Mouse (Mus musculus) heart, adult 18-20 months (tissue): ENCODE results near the gene Hist1h2bh. TPM values are rescaled to one million over a fixed set of nuclear protein-coding genes. Genes with fewer than 3 reads are reported as not detected.
"Not testable (repeated sequence)": the region's sequence is repeated elsewhere in the genome, so short reads cannot be mapped to it uniquely, and the experiment has no call there.

Experiments used
- DNase-seq, 2 experiments: peaks; one replicate each; pipeline ENCODE4 v3.0.0; 2021 to 2022; ENCODE audit warnings: mixed read lengths in 1 of 2
- long read RNA-seq, 2 experiments: library from polyadenylated mRNA; stranded (forward); transcript quantifications; one replicate each; pipeline ENCODE4 v2.0.0; 2021
- total RNA-seq, 2 experiments: library from RNA; stranded (reverse); gene quantifications; 2 replicates each; pipeline ENCODE4 v1.2.3; 2021

The Hist1h2bh gene
- total RNA-seq, result 1 to 10 TPM; 1.1 to 1.5 TPM
- long read RNA-seq, experiment 1, result 0 reads
- long read RNA-seq, experiment 2, partial matches to known transcripts, result 0 of 1 reads
- long read RNA-seq, experiment 2, other reads (novel, unspliced or antisense), result 0 of 1 reads

- peak; percentile 81 to 91 for DNase-seq
These were observed at the start of gene Hist1h2bh for GRCm38 (mm10) chr13:23542999-23543607. TSS of gene Hist1h2bh (minus strand) at chr13:23543392.

GRCm38 (mm10) chr13:23592614-23593013 lies 49.4 kb upstream of the Hist1h2bh start:
- DNase-seq, result no peak

- DNase-seq, result not testable (repeated sequence)
These were observed 48.7 kb upstream of the Hist1h2bh start for GRCm38 (mm10) chr13:23591886-23592285.

GRCm38 (mm10) chr13:23591206-23591605 lies 48.0 kb upstream of the Hist1h2bh start:
- no peak for DNase-seq

GRCm38 (mm10) chr13:23586940-23587225 lies 43.7 kb upstream of the Hist1h2bh start:
- no peak for DNase-seq

GRCm38 (mm10) chr13:23586099-23586939 lies 43.1 kb upstream of the Hist1h2bh start:
- DNase-seq, result peak in 1 of 2 experiments; percentile 39

DNA sequence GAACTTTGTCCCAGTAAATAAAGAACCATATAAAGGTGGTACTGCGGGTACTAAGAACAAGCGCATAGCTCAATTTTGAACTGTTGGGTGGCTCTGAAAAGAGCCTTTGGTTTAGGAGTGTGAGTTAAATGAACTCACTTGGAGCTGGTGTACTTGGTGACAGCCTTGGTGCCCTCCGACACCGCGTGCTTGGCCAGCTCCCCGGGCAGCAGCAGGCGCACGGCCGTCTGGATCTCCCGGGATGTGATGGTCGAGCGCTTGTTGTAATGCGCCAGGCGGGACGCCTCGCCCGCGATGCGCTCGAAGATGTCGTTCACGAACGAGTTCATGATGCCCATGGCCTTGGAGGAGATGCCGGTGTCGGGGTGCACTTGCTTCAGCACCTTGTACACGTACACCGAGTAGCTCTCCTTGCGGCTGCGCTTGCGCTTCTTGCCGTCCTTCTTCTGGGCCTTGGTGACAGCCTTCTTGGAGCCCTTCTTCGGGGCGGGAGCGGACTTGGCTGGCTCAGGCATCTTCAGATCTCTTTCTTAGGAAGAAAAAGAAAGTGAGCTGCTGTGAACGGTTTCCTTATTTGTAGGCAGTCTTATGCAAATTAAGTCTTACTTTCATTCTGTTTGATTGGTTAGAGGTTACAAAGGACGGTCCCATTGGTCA lies 42.4 kb upstream of the Hist1h2bh start:
- peak; percentile 87 for DNase-seq

DNA sequence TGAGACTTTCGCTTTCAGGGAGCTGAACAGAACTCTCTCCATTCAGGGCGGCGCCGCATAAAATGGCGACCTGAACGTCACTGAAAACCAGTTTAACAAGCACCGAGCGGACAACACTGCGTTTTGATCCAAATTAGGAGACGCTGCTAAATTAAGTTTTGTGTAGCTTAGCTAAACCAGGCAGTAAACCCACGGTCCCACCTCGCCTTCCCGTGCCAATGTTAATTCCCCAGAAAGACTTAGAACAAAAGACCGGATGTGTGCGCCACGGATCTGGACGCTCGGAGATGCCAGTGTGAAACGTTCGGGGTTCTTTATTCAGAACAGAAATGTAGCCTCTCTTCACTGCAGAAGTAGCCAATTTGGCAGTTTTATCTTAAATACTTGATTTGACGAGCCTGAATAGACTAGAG lies 41.8 kb upstream of the Hist1h2bh start:
- peak; percentile 81 to 88 for DNase-seq

DNA sequence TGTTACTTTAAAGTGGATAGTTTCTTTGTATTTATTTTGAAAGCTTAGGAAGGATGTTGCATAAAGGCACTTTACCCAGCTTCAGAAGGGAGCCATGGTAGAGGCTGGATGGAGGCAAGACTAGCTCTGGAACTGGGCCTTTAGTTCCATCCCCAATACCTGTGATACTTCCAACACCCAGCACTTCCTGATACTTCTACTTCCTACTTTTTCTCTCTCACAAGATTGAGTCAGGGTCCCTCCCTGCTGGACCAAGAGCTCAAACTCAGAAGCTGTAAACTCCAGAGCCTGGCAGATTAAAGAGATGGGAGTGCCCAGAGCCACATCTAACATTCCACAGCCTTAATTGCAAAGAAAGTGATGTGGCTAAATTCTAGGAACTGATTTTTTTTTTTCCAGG lies 41.1 kb upstream of the Hist1h2bh start:
- DNase-seq, result peak in 1 of 2 experiments; percentile 44

DNA sequence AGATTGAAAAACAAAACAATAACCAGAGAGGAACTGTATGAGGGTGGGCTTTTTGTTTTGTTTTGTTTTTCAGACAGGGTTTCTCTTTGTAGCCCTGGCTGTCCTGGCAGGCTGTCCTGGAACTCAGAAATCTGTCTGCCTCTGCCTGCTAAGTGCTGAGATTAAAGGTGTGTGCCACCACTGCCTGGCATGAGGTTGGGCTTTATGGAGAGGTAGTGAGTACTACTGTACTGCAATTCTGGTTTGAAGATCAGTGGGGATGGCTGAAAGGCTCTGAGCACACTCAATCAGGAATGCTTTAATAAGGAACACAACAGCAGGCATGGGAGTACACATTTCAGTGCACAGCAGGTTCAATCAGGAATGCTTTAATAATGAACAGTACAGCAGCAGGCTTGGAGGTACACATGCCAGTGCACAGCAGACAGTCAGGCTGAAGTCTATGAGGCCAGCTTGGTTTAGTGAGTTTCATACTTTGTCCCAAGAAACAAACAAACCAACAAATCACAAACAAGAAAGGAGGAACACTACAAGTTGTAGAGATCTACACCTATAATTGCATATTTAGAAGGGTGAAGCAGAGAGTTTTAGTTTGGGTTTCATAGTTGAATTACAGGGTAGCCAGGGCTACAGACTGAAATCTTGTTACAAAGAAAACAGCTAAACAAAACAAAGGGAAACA lies 40.3 kb upstream of the Hist1h2bh start:
- DNase-seq, result no peak

DNA sequence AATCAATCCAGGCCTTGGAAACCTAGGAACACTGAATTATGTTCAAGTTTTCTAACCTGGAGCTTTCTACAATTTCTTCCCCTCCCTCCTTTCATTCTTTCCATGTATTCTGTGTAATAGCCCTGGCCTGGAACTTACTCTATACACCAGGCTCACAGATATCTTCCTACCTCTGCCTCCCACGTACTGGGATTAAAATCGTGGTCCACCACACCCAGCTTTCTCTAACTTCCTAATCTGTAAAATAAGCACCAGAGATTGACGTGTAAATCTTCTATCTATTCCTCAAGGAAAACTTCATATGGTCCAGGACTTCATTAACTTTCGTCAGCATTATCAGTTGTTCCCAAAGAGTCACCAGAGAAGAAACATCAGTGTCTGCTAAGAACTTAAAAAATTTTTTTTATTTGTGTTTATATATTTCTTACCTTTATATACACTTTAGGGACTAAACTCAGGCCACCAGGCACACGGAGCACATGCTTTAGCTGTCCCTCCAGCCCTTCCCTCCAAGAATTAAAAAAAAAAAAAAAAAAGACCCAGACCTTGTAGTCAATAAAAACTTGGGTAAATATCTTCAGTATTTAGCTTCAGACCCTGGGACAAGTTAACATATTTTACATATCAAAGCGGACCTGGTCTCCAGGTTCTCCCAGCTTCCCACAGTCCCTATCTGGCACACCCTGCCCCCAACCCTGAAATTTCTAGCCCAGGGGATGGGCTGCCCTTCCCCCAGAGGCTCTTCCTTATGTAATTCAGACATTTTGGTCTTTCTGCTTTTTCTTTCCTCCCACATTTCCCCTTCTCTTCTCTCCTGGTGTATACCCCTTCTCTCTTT lies 39.2 kb upstream of the Hist1h2bh start:
- no peak for DNase-seq

GRCm38 (mm10) chr13:23581408-23582218 lies 38.4 kb upstream of the Hist1h2bh start, which contains the start of gene Hist1h4d:
TSS of gene Hist1h4d (plus strand) at chr13:23581598.
- peak; percentile 98 to 100 for DNase-seq

- no peak for DNase-seq
These were observed 34.6 kb upstream of the Hist1h2bh start for GRCm38 (mm10) chr13:23577835-23578234.

DNA sequence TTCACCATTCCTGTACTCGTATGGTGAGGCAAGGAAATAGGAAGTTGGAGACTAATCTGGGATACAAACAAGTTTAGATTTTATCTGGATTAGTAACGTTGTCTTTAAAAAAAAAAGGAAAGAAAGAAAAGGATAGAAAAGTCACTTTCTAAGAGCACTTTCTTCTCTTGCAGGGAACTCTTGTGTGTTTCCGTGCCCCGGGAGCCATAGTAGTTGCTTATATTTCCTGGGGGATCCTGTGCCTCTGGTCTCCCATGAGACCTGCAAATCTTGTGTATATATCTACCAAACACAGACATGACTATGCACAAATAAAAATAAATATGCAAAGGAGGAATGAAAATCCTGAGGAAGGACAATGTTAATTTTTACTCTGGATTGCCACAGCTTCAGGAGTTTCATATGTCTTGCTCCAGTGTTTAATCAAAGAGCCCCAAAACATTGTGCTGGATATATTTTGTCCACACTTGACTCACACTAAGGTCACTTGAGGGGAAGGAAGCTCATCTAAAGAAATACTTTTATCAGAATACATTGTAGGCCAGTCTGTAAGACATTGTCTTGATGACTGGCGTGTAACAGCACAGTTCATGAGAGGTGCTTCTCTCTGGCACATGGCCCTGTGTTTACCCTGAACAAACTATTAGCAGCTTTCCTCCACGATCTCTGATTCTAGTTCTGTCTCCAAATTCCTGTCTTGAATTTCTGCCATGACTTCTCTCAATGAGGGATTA lies 33.9 kb upstream of the Hist1h2bh start:
- no peak for DNase-seq

- no peak for DNase-seq
These were observed 33.2 kb upstream of the Hist1h2bh start for GRCm38 (mm10) chr13:23576351-23576881.

- DNase-seq, result not testable (repeated sequence)
These were observed 32.7 kb upstream of the Hist1h2bh start for GRCm38 (mm10) chr13:23575864-23576313.

GRCm38 (mm10) chr13:23575271-23575851 lies 32.2 kb upstream of the Hist1h2bh start, which contains the start of gene Hist1h3d:
TSS of gene Hist1h3d (plus strand) at chr13:23575763.
- DNase-seq, result peak; percentile 66 to 68

- not testable (repeated sequence) for DNase-seq
These were observed 31.5 kb upstream of the Hist1h2bh start for GRCm38 (mm10) chr13:23574546-23575170.
